Mouse (Mus musculus): ENCODE results near the gene Sec24b.

The Sec24b gene

GRCm38 (mm10) chr3:130061281-130061680 is at the start of gene Sec24b:
TSS of gene Sec24b (minus strand) at chr3:130061553.
- DNase-seq (ENCODE audit: low spot score) = peak; percentile 24

GRCm38 (mm10) chr3:130104471-130104870 is 43.1 kb upstream of the Sec24b start:
- DNase-seq (ENCODE audit: low spot score) = no peak

GRCm38 (mm10) chr3:130103486-130103885 is 42.1 kb upstream of the Sec24b start:
- DNase-seq (ENCODE audit: low spot score) = peak; percentile 33

GRCm38 (mm10) chr3:130095160-130095781 is 33.9 kb upstream of the Sec24b start:
- no peak for DNase-seq (ENCODE audit: low spot score)

- DNase-seq (ENCODE audit: low spot score) = no peak
Observed at GRCm38 (mm10) chr3:130094125-130094704, 32.9 kb upstream of the Sec24b start.

GRCm38 (mm10) chr3:130090460-130090859 is 29.1 kb upstream of the Sec24b start:
- DNase-seq (ENCODE audit: low spot score) = no peak

GRCm38 (mm10) chr3:130088654-130089053 is 27.3 kb upstream of the Sec24b start:
- no peak for DNase-seq (ENCODE audit: low spot score)

GRCm38 (mm10) chr3:130087466-130087865 is 26.1 kb upstream of the Sec24b start:
- no peak for DNase-seq (ENCODE audit: low spot score)

- no peak for DNase-seq (ENCODE audit: low spot score)
Observed at GRCm38 (mm10) chr3:130086372-130087080, 25.2 kb upstream of the Sec24b start.

- DNase-seq (ENCODE audit: low spot score) = no peak
Observed at GRCm38 (mm10) chr3:130083312-130083711, 22.0 kb upstream of the Sec24b start.

GRCm38 (mm10) chr3:130080666-130081065 is 19.3 kb upstream of the Sec24b start:
- no peak for DNase-seq (ENCODE audit: low spot score)

- peak; percentile 12 for DNase-seq (ENCODE audit: low spot score)
Observed at GRCm38 (mm10) chr3:130079794-130080193, 18.4 kb upstream of the Sec24b start.

GRCm38 (mm10) chr3:130077291-130077690 is 15.9 kb upstream of the Sec24b start:
- no peak for DNase-seq (ENCODE audit: low spot score)

- no peak for DNase-seq (ENCODE audit: low spot score)
Observed at GRCm38 (mm10) chr3:130075746-130076145, 14.4 kb upstream of the Sec24b start.

GRCm38 (mm10) chr3:130073085-130073484 is 11.7 kb upstream of the Sec24b start:
- DNase-seq (ENCODE audit: low spot score) = no peak

- no peak for DNase-seq (ENCODE audit: low spot score)
Observed at GRCm38 (mm10) chr3:130071918-130072317, 10.6 kb upstream of the Sec24b start.

- peak; percentile 86 for DNase-seq (ENCODE audit: low spot score)
Observed at GRCm38 (mm10) chr3:130060396-130061029, 840 bp downstream of the Sec24b start.

GRCm38 (mm10) chr3:130059805-130060395 is 1.5 kb downstream of the Sec24b start:
- peak; percentile 18 for DNase-seq (ENCODE audit: low spot score)

GRCm38 (mm10) chr3:130058488-130058887 is 2.9 kb downstream of the Sec24b start:
- no peak for DNase-seq (ENCODE audit: low spot score)

GRCm38 (mm10) chr3:130057569-130058345 is 3.6 kb downstream of the Sec24b start:
- no peak for DNase-seq (ENCODE audit: low spot score)
